Mouse (Mus musculus): ENCODE results near the gene BC025920.
A peak's percentile ranks its signal among the peaks of the same experiment; 100 is the strongest.

The BC025920 gene

DNA sequence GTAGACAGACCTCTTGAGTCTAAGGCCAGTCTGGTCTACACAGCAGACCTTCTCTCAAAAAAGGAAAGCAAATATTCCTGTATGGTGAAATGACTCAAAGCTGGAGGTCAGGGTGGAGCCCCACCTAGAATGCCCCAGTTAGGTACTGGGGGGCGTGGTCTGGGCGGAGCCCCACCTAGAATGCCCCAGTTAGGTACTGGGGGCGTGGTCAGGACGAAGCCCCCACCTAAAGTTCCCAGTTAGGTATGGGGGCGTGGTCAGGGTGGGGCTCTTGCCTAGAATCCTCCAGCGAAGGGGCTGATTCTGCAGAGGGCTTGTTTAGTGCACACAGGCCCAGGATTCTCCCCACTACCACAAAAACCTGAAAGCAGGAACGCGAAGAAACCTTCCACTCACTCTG is 17.4 kb downstream of the BC025920 start:
- Histone ChIP-seq H3K27me3 (ENCODE audit: insufficient read depth, low read length) (no peaks in the 10 kb centered on the region), H3K9me3 (ENCODE audit: low read length) (no peaks in the 10 kb centered on the region), H3K4me1 (replicated peaks; ENCODE audit: low read depth, low read length) (peaks cover 82% of the 10 kb centered on the region), H3K4me3 (replicated peaks; ENCODE audit: low read length) (peak overlapping the region; percentile 59), H3K36me3 (ENCODE audit: insufficient read depth, low read length) (peaks cover 48% of the 10 kb centered on the region)
- TF ChIP-seq CTCF (conservative IDR thresholded peaks at IDR 0.05; ENCODE audit: low read length): no peak
- TF ChIP-seq POU5F1 (IDR thresholded peaks at IDR 0.05; ENCODE audit: borderline replicate concordance, low read length): no peak
- TF ChIP-seq NANOG (IDR thresholded peaks at IDR 0.05; ENCODE audit: borderline replicate concordance, low read length): no peak

DNA sequence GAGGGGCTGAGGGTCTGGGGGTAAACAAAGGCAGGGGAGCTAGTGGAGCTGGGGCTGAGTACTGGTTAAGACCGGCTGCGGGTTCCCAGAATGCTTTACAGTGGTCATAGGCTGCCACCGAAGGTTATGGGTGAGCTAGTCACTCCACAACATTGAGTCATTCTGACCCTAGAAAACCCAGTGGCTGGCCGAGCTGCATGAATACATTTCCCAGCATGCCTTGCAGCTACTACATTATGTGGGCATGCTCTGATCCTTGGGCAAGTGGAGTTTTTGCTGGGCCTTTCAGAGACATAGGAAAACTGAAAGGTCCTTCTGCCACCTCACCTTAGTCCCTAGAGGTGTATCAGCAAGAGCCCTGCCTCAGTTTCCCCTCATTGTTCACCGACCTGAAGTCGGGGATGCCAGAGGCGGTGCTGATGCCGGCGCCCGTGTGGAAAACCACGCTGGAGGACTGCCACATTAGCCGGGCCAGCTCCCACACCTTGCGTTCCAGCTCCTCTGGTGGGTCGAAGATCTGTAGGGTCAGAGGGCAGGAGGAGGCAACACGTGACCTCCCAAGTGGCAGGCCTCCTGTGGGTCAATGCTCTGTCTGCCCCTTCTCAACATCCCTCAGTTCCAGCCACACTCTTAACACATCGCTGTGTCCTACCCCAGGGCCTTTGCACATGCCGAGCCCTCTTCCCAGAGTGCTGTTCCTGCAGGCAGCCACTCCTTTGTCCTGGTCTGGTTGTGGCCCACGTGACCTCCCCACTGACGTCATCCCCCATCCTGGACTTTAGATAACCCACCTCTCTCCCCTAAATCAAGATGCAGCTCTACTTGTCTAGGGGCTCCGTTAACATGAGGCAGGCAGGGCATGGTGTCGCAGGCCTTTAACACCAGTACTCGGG is 20.3 kb downstream of the BC025920 start:
- H3K27me3 ChIP-seq (ENCODE audit: insufficient read depth, low read length): no peaks in the 10 kb centered on the region
- no peaks in the 10 kb centered on the region for H3K9me3 ChIP-seq (ENCODE audit: low read length)
- H3K4me1 ChIP-seq (replicated peaks; ENCODE audit: low read depth, low read length): peaks cover 90% of the 10 kb centered on the region
- peak overlapping the region; percentile 85 for H3K4me3 ChIP-seq (replicated peaks; ENCODE audit: low read length)
- TF ChIP-seq POU5F1 (IDR thresholded peaks at IDR 0.05; ENCODE audit: borderline replicate concordance, low read length) (no peak), NANOG (IDR thresholded peaks at IDR 0.05; ENCODE audit: borderline replicate concordance, low read length) (no peak), CTCF (conservative IDR thresholded peaks at IDR 0.05; ENCODE audit: low read length) (no peak)
- H3K36me3 ChIP-seq (ENCODE audit: insufficient read depth, low read length): peaks cover 37% of the 10 kb centered on the region

GRCm38 (mm10) chr10:81626994-81627835 is 21.1 kb downstream of the BC025920 start, which contains the start of gene Sirt6:
Sirt6 (minus strand) TSS chr10:81627797.
- Histone ChIP-seq H3K36me3 (ENCODE audit: insufficient read depth, low read length) (peaks cover 29% of the 10 kb centered on the region), H3K9me3 (ENCODE audit: low read length) (no peaks in the 10 kb centered on the region), H3K4me3 (replicated peaks; ENCODE audit: low read length) (peak within 1 kb of the TSS; percentile 85), H3K27me3 (ENCODE audit: insufficient read depth, low read length) (no peaks in the 10 kb centered on the region), H3K4me1 (replicated peaks; ENCODE audit: low read depth, low read length) (peaks cover 83% of the 10 kb centered on the region)
- no peak for TF ChIP-seq POU5F1 (IDR thresholded peaks at IDR 0.05; ENCODE audit: borderline replicate concordance, low read length)
- no peak for TF ChIP-seq NANOG (IDR thresholded peaks at IDR 0.05; ENCODE audit: borderline replicate concordance, low read length)
- no peak for TF ChIP-seq CTCF (conservative IDR thresholded peaks at IDR 0.05; ENCODE audit: low read length)

GRCm38 (mm10) chr10:81627836-81628220 is 21.8 kb downstream of the BC025920 start:
- H3K27me3 ChIP-seq (ENCODE audit: insufficient read depth, low read length): no peaks in the 10 kb centered on the region
- TF ChIP-seq NANOG (IDR thresholded peaks at IDR 0.05; ENCODE audit: borderline replicate concordance, low read length): no peak
- no peak for TF ChIP-seq POU5F1 (IDR thresholded peaks at IDR 0.05; ENCODE audit: borderline replicate concordance, low read length)
- TF ChIP-seq CTCF (conservative IDR thresholded peaks at IDR 0.05; ENCODE audit: low read length): no peak
- no peaks in the 10 kb centered on the region for H3K9me3 ChIP-seq (ENCODE audit: low read length)
- peaks cover 82% of the 10 kb centered on the region for H3K4me1 ChIP-seq (replicated peaks; ENCODE audit: low read depth, low read length)
- H3K4me3 ChIP-seq (replicated peaks; ENCODE audit: low read length): peak overlapping the region; percentile 85
- peaks cover 24% of the 10 kb centered on the region for H3K36me3 ChIP-seq (ENCODE audit: insufficient read depth, low read length)

DNA sequence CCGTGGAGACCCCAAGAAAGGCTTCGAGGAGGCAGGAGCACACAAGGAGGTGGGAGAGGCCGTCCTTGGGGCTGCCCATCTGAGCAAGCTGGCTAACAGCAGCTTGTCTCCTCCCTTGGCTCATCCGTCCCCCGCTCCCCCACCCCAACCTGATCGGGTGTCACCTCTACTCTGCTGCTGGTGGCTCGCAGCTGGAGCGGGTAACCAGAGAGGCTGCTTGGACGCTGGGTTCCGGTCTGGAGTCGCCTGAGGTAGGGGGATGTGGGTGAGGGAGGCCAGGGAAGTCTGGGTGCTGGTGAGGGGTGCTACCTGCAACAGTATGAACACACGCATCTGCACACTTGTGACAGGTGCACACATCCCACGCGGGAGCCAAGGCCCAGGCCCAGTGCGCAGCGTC is 22.3 kb downstream of the BC025920 start, which contains the start of gene Ankrd24:
Ankrd24 (plus strand) TSS at position 151 of the 400 bp plus-strand sequence.
- Histone ChIP-seq H3K4me1 (replicated peaks; ENCODE audit: low read depth, low read length) (peaks cover 82% of the 10 kb centered on the region), H3K4me3 (replicated peaks; ENCODE audit: low read length) (peak within 1 kb of the TSS; percentile 85), H3K9me3 (ENCODE audit: low read length) (no peaks in the 10 kb centered on the region), H3K36me3 (ENCODE audit: insufficient read depth, low read length) (peaks cover 24% of the 10 kb centered on the region), H3K27me3 (ENCODE audit: insufficient read depth, low read length) (no peaks in the 10 kb centered on the region)
- TF ChIP-seq POU5F1 (IDR thresholded peaks at IDR 0.05; ENCODE audit: borderline replicate concordance, low read length) (no peak), CTCF (conservative IDR thresholded peaks at IDR 0.05; ENCODE audit: low read length) (no peak), NANOG (IDR thresholded peaks at IDR 0.05; ENCODE audit: borderline replicate concordance, low read length) (no peak)

- peaks cover 12% of the 10 kb centered on the region for H3K27me3 ChIP-seq (ENCODE audit: insufficient read depth, low read length)
- H3K4me3 ChIP-seq (replicated peaks; ENCODE audit: low read length): peak overlapping the region; percentile 77
- H3K4me1 ChIP-seq (replicated peaks; ENCODE audit: low read depth, low read length): peaks cover 69% of the 10 kb centered on the region
- no peak for TF ChIP-seq POU5F1 (IDR thresholded peaks at IDR 0.05; ENCODE audit: borderline replicate concordance, low read length)
- no peak for TF ChIP-seq CTCF (conservative IDR thresholded peaks at IDR 0.05; ENCODE audit: low read length)
- TF ChIP-seq NANOG (IDR thresholded peaks at IDR 0.05; ENCODE audit: borderline replicate concordance, low read length): no peak
- H3K36me3 ChIP-seq (ENCODE audit: insufficient read depth, low read length): peaks cover 4% of the 10 kb centered on the region; the same call in 1 of the 2 replicates
- H3K9me3 ChIP-seq (ENCODE audit: low read length): no peaks in the 10 kb centered on the region
Observed at GRCm38 (mm10) chr10:81633253-81634099, 27.4 kb downstream of the BC025920 start.

DNA sequence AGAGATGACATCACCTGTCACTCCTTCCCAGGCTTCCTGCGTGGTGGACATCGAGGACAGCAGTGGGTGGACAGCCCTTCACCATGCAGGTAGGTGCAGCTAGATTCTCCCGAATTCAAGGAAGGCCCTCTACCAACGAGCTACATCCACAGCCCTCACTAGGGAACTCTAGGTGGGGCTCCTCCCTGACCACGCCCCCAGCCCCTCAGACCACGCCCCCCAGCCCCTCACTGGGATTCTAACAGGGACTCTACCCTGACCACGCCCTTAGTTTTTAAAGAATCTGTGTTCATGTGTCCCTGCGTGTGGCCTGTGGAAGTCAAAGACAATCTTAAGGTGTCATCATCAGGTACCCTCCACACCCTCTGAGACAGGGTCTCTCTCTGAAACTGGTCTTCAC is 30.3 kb downstream of the BC025920 start:
- peaks cover 57% of the 10 kb centered on the region for H3K4me1 ChIP-seq (replicated peaks; ENCODE audit: low read depth, low read length)
- H3K27me3 ChIP-seq (ENCODE audit: insufficient read depth, low read length): peaks cover 13% of the 10 kb centered on the region
- no peaks in the 10 kb centered on the region for H3K9me3 ChIP-seq (ENCODE audit: low read length)
- H3K4me3 ChIP-seq (replicated peaks; ENCODE audit: low read length): 0 out of 2 replicates have a peak overlapping the region, but pooled peaks have one; percentile 7
- peaks cover 23% of the 10 kb centered on the region for H3K36me3 ChIP-seq (ENCODE audit: insufficient read depth, low read length)
- TF ChIP-seq CTCF (conservative IDR thresholded peaks at IDR 0.05; ENCODE audit: low read length): no peak
- no peak for TF ChIP-seq NANOG (IDR thresholded peaks at IDR 0.05; ENCODE audit: borderline replicate concordance, low read length)
- TF ChIP-seq POU5F1 (IDR thresholded peaks at IDR 0.05; ENCODE audit: borderline replicate concordance, low read length): no peak
